Mouse (Mus musculus) ES-Bruce4 (cell line): ENCODE measurements around the gene Casc1. TPM values are rescaled to one million over a fixed set of nuclear protein-coding genes. Genes with fewer than 3 reads are reported as not detected.

ENCODE experiments used
- H3K27ac ChIP-seq: 2 replicates; pipeline ENCODE4 v1.5.1; 2012; ENCODE audit warnings: low read length, inconsistent platforms; ENCODE audit not compliant: insufficient read depth
- H3K27me3 ChIP-seq: 2 replicates; pipeline ENCODE4 v1.6.1; 2012; ENCODE audit warnings: mild to moderate bottlenecking, low read length, inconsistent platforms; ENCODE audit not compliant: control insufficient read depth, poor library complexity, insufficient read depth, severe bottlenecking
- H3K36me3 ChIP-seq: 2 replicates; pipeline ENCODE4 v1.6.1; 2012; ENCODE audit warnings: inconsistent platforms, mild to moderate bottlenecking, low read length, moderate library complexity; ENCODE audit not compliant: control insufficient read depth, poor library complexity, insufficient read depth, severe bottlenecking
- H3K4me1 ChIP-seq: one replicate; pipeline ENCODE4 v1.8.1; 2011; ENCODE audit warnings: low read length; ENCODE audit not compliant: control insufficient read depth, insufficient read depth
- H3K4me3 ChIP-seq: 2 replicates; pipeline ENCODE4 v1.5.1; 2011; ENCODE audit warnings: low read depth, mild to moderate bottlenecking, low read length
- H3K9ac ChIP-seq: 2 replicates; pipeline ENCODE4 v1.6.1; 2012; ENCODE audit warnings: low read depth, mild to moderate bottlenecking, inconsistent platforms; ENCODE audit not compliant: poor library complexity, severe bottlenecking
- H3K9me3 ChIP-seq: replicated peaks from 2 replicates; pipeline ENCODE4 v1.6.1; 2012; ENCODE audit warnings: mild to moderate bottlenecking, low read length, inconsistent platforms; ENCODE audit not compliant: control insufficient read depth, poor library complexity, insufficient read depth, severe bottlenecking
- CTCF ChIP-seq: IDR thresholded peaks from one replicate; pipeline ENCODE4 v1.8.1; 2011; ENCODE audit warnings: low read depth, low read length
- EP300 ChIP-seq: IDR thresholded peaks from 2 replicates; pipeline ENCODE4 v1.6.1; 2011; ENCODE audit warnings: low read depth, low read length; ENCODE audit not compliant: insufficient read depth
- POLR2A ChIP-seq: IDR thresholded peaks from one replicate; pipeline ENCODE4 v1.8.1; 2011; ENCODE audit warnings: low read length; ENCODE audit not compliant: insufficient read depth
- polyA plus RNA-seq: library from polyadenylated mRNA; stranded (reverse); fragments of >200 nt; gene quantifications from 2 replicates; pipeline ENCODE4 v1.2.4, GENCODE M21; 2011; ENCODE audit warnings: low read depth; ENCODE audit not compliant: missing spikeins, insufficient read depth, insufficient read length

Gene Casc1
- polyA plus RNA-seq, 1 experiment: 0.55 TPM

GRCm38 (mm10) chr6:145158619-145159018 lies 52.2 kb downstream of the Casc1 start:
- no peaks in the 10 kb centered on the region for H3K36me3 ChIP-seq
- H3K27me3 ChIP-seq: no peaks in the 10 kb centered on the region
- H3K9me3 ChIP-seq: no peaks in the 10 kb centered on the region
- H3K4me1 ChIP-seq: no peaks in the 10 kb centered on the region
- H3K4me3 ChIP-seq: no peak overlapping the region
- H3K9ac ChIP-seq: no peak overlapping the region
- TF ChIP-seq CTCF (peak; percentile 2), EP300 (no peak)
- no peak overlapping the region for H3K27ac ChIP-seq

GRCm38 (mm10) chr6:145149054-145149453 lies 61.8 kb downstream of the Casc1 start:
- Histone ChIP-seq H3K4me1 (peaks cover 8% of the 10 kb centered on the region), H3K4me3 (no peak overlapping the region), H3K9ac (no peak overlapping the region), H3K27me3 (no peaks in the 10 kb centered on the region), H3K9me3 (no peaks in the 10 kb centered on the region), H3K36me3 (no peaks in the 10 kb centered on the region), H3K27ac (no peak overlapping the region)
- no peak for TF ChIP-seq POLR2A

- no peaks in the 10 kb centered on the region for H3K36me3 ChIP-seq
- H3K9ac ChIP-seq: no peak overlapping the region
- H3K27ac ChIP-seq: no peak overlapping the region
- no peaks in the 10 kb centered on the region for H3K9me3 ChIP-seq
- H3K4me3 ChIP-seq: no peak overlapping the region
- H3K27me3 ChIP-seq: no peaks in the 10 kb centered on the region
- TF ChIP-seq EP300: no peak
- no peak for TF ChIP-seq POLR2A
- no peak for TF ChIP-seq CTCF
- H3K4me1 ChIP-seq: peaks cover 8% of the 10 kb centered on the region
These were observed 63.1 kb downstream of the Casc1 start for GRCm38 (mm10) chr6:145147716-145148115.

GRCm38 (mm10) chr6:145145173-145145572 lies 65.6 kb downstream of the Casc1 start:
- Histone ChIP-seq H3K4me1 (peaks cover 8% of the 10 kb centered on the region), H3K9me3 (no peaks in the 10 kb centered on the region), H3K27me3 (no peaks in the 10 kb centered on the region), H3K36me3 (no peaks in the 10 kb centered on the region), H3K27ac (no peak overlapping the region), H3K9ac (no peak overlapping the region), H3K4me3 (no peak overlapping the region)
- no peak for TF ChIP-seq EP300
- no peak for TF ChIP-seq CTCF
- no peak for TF ChIP-seq POLR2A

- Histone ChIP-seq H3K27ac (no peak overlapping the region), H3K4me3 (no peak overlapping the region), H3K9ac (no peak overlapping the region), H3K27me3 (no peaks in the 10 kb centered on the region), H3K9me3 (no peaks in the 10 kb centered on the region), H3K36me3 (no peaks in the 10 kb centered on the region), H3K4me1 (peaks cover 2% of the 10 kb centered on the region)
- TF ChIP-seq CTCF (no peak), EP300 (no peak), POLR2A (no peak)
These were observed 69.0 kb downstream of the Casc1 start for GRCm38 (mm10) chr6:145141827-145142226.

GRCm38 (mm10) chr6:145140706-145141105 lies 70.1 kb downstream of the Casc1 start:
- no peaks in the 10 kb centered on the region for H3K9me3 ChIP-seq
- H3K9ac ChIP-seq: no peak overlapping the region
- H3K4me1 ChIP-seq: peaks cover 2% of the 10 kb centered on the region
- H3K27me3 ChIP-seq: no peaks in the 10 kb centered on the region
- H3K27ac ChIP-seq: no peak overlapping the region
- no peak for TF ChIP-seq CTCF
- TF ChIP-seq EP300: no peak
- no peak for TF ChIP-seq POLR2A
- no peak overlapping the region for H3K4me3 ChIP-seq
- H3K36me3 ChIP-seq: no peaks in the 10 kb centered on the region
